Mouse (Mus musculus): ENCODE results near the gene Loxl3. TPM values are rescaled to one million over a fixed set of nuclear protein-coding genes. Genes with fewer than 3 reads are reported as not detected.
A peak's percentile ranks its signal among the peaks of the same experiment; 100 is the strongest.

The Loxl3 gene
- 1 to 10 TPM; 2.4 to 3.5 TPM for total RNA-seq (2021)
- long read RNA-seq, experiment 1, full-length matches to known transcripts = 4 of 7 reads
- long read RNA-seq, experiment 1, partial matches to known transcripts = 1 of 7 reads
- long read RNA-seq, experiment 1, other reads (novel, unspliced or antisense) = 2 of 7 reads
- long read RNA-seq, experiment 2, full-length matches to known transcripts = 6 of 6 reads
- long read RNA-seq, experiment 2, partial matches to known transcripts = 0 of 6 reads
- long read RNA-seq, experiment 2, other reads (novel, unspliced or antisense) = 0 of 6 reads

DNA sequence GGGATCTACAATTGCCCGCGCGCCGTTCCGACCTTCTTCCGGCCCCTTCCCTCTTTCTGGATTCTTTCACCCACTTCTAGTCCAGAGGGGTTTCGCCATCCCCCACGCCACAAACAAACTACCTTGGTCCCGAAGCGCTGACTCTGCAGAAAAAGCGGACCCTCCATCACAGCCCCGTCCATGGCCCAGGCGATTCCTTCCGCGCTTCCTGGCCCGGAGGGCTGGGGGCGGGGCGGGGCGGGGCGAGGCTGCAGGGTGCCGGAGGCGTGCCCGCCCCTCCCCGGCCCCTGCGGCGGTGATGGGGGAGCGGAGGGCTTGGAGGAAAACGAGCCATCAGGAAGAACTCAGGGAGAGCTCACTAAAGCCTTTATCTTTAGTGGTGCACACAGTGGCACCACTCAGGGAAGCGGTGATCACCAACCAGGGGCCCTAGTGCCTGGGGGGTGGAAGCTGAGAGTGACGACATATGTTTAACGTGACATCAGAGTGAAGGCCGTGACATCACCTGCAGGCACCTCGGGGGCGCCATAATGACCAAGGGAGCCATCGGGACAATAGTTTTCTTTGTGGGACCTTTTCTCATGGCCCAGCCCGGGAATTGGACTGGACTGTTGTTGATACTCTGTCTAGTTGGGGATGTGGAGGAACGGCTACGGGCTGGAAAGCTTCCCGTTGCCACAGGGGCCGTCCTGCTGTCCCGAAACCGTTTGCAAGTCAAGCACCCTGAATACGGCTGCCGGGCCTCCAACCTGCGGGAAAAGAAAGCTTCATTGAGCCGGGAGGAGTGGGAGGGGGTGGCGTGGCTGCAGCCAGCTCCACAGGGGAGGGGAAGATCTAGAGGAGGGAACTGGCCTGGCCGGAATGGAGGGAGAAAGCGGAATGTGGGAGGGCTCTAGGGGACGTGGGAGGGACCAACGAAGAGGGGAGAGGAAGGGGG is at the start of gene Loxl3, which contains the start of gene Dok1:
Loxl3 (plus strand) TSS at position 925 of the 937 bp plus-strand sequence.
Dok1 (minus strand) TSS at position 223 of the 937 bp plus-strand sequence.
- DNase-seq (ENCODE audit: low spot score in 2 of 2) = peak in 1 of 2 experiments; percentile 48
- Histone ChIP-seq H3K4me3 (peak within 1 kb of the TSS; percentile 60), H3K27ac (peak within 1 kb of the TSS; percentile 68)
- TF ChIP-seq CTCF (conservative IDR thresholded peaks at IDR 0.05) = no peak

DNA sequence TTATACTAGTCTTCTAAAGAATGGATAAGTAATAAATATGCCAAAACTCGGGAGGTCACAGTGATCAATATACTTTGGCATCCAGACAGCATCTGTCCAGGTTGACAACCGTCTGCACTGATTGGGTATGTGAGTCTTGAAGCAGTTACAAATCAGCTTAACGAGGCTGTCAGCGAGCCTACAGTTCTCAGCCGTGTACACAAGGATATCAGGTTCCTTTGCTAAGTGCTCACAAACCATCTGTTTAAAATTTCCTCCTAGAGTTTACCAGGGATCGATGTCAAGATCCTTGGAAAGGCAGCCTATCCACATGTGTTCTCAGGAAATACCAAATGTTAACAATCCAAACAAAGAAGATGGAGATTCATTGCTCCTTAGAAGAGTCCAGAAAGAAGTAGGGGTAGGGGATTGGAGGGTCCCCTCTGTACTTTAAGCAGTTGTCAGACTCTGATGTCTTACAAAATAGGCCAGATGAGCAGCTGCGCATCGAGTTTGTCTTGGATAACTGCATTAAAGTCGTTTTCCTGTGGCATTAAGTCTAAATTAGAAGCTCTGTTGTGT is 46.5 kb upstream of the Loxl3 start:
- no peak overlapping the region for H3K4me3 ChIP-seq
- no peak overlapping the region for H3K27ac ChIP-seq
- TF ChIP-seq CTCF (conservative IDR thresholded peaks at IDR 0.05) = no peak
- DNase-seq (ENCODE audit: low spot score in 2 of 2) = no peak

DNA sequence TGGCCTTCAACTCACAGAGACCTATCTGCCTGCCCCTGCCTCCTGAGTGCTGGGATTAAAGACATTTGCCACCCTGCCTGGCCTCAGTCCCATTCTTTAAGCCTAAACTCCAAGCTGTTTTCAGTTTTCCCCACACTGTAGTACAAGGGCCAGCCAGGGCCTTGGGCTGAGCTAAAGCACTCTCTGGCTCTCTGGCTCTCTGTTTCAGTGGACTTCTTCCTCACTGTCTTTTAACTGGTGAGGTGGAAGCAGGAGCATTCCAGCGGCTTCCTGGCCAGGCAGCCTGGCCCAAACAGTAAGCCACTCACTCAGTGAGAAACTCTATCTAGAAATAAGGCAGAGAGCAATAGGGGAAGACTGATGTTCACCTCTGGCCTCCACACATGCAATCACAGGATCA is 40.3 kb upstream of the Loxl3 start:
- no peak for TF ChIP-seq CTCF (conservative IDR thresholded peaks at IDR 0.05)
- no peak for DNase-seq (ENCODE audit: low spot score in 2 of 2)
- H3K4me3 ChIP-seq = no peak overlapping the region
- H3K27ac ChIP-seq = no peak overlapping the region

DNA sequence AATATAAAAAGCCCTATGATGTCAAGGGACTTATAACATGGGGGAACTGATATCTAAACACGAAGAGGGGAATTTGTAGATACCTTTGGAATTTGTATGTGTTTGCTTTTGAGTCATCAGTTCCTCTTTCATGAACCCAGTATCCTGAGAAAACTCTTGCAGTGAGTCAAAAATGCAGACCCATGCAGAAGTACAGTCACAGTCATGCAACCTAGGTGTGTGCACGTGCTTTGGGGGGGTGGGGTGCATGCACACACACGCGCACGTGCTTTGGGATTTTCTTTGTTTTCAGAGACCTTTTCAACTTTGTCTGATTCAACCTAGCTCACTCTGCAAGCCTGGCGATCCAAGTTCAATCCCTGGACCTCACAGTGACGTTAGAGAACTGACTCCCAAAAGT is 39.6 kb upstream of the Loxl3 start:
- H3K27ac ChIP-seq = no peak overlapping the region
- no peak for DNase-seq (ENCODE audit: low spot score in 2 of 2)
- no peak for TF ChIP-seq CTCF (conservative IDR thresholded peaks at IDR 0.05)
- H3K4me3 ChIP-seq = no peak overlapping the region

DNA sequence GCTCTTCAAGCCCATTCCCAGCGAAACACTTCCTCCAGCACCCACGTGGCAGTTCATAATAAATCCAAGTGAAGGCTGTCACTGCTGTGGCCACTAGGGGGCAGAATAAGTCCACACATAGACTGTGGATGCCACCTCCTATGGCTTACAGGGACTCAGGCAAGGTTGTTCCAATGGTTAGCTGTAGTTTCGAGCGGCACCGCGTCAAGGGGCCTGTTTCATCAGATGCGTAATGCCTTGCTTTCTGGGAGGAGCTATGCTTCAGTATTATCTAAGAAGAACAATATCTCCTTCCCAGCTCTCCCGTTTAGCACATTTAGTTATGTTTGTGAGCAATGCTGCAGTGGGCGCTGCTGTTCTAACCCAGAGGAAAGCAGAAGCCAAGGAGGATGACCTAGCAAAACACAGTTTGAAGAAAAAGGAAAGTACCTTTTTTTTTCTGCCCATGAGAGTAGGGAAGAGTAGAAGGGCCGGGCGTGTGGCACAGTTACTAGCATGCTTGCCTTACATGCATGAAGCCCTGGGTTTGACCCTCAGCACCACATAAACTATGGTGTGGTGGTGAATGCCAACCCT is 37.1 kb upstream of the Loxl3 start:
- H3K4me3 ChIP-seq = peak overlapping the region; percentile 47
- TF ChIP-seq CTCF (conservative IDR thresholded peaks at IDR 0.05) = peak; percentile 98
- H3K27ac ChIP-seq = peak overlapping the region; percentile 84
- peak; percentile 92 to 95 for DNase-seq (ENCODE audit: low spot score in 2 of 2)

DNA sequence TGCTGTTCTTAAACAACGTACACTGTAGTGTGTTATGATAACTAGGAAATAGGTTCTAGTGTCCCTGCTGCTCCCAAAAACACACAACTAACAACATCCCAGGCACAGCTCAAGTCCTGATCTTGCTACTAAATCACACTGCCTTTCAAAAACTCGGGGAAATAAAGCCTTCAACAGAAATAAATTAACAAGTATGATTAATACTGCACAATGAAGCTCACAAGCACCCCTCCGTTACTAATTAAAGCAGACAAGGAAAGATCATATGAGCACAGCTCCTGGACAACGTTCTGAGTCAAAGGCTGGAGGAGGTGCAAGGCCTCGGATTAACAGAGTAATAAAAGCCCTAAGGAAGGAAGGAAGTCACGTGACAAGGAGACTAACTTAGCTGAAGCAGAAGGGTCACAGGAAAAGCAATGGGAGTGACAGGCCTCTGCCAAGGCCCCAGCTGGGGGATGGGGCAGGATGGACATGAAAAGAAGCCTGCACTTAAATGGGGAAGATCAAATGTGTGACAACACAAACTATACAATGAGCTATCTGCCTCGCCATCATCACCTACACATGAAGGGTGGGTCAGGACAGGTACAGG is 36.4 kb upstream of the Loxl3 start:
- no peak overlapping the region; the same call in 1 of the 2 replicates for H3K4me3 ChIP-seq
- peak in 1 of 2 experiments; percentile 8 for DNase-seq (ENCODE audit: low spot score in 2 of 2)
- peak overlapping the region; percentile 84 for H3K27ac ChIP-seq
- TF ChIP-seq CTCF (conservative IDR thresholded peaks at IDR 0.05) = no peak

DNA sequence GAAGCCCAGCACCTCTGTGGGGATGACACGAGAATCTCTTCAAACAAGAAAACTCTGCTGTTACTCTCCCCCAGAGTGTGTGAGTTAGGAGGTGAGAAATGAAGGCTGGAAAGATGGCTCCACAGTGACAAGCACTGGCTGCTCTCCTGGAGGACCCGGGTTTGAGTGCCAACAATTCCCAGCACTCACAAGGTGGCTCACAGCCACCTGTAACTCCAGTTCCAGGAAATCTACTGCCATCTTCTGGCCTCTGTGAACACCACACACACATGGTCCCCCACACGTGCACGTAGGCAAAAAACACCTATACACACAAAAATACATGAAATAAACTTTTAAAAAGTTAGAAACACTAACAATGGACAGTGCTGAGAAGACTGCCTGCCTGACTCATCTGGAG is 35.6 kb upstream of the Loxl3 start:
- Histone ChIP-seq H3K4me3 (no peak overlapping the region), H3K27ac (no peak overlapping the region; the same call in 1 of the 2 replicates)
- TF ChIP-seq CTCF (conservative IDR thresholded peaks at IDR 0.05) = peak; percentile 51
- no peak for DNase-seq (ENCODE audit: low spot score in 2 of 2)

DNA sequence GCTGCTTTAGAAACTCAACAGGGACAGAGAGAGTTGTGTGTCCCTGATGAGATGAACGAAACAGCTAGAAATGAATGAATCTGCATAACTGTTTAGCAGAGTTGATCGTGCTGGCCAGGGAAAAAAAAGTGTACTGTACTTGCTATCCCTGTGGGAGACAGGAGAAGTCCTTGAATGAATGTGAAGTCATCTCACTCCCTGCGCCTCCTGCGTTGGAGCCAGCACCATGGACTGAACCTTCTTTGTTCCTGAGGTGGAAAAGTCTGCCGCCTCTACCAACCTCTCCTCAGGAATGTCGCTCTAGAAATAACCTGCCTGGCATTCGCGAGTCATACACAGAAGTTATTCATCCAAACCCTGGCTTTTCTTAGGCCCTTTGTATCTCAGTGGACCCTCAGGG is 34.0 kb upstream of the Loxl3 start:
- Histone ChIP-seq H3K4me3 (no peak overlapping the region), H3K27ac (no peak overlapping the region)
- no peak for TF ChIP-seq CTCF (conservative IDR thresholded peaks at IDR 0.05)
- no peak for DNase-seq (ENCODE audit: low spot score in 2 of 2)

DNA sequence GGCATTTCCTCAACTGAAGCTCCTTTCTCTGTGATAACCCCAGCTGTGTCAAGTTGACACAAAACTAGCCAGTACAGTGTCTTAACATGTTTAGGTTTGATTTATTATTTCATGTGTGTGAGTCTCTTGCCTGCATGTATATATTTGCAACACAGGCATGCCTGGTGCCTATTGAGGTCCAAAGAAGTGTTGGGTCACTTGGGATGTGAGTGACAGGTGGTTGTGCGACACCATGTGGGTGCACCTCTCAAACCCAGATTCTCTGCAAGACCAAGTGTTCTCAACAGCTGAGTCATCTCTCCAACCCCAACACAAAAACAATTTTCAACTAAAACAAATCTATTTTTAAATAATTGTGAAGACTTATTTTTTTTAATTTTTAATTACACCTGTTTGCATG is 30.9 kb upstream of the Loxl3 start:
- Histone ChIP-seq H3K27ac (no peak overlapping the region), H3K4me3 (no peak overlapping the region)
- no peak for TF ChIP-seq CTCF (conservative IDR thresholded peaks at IDR 0.05)
- no peak for DNase-seq (ENCODE audit: low spot score in 2 of 2)

DNA sequence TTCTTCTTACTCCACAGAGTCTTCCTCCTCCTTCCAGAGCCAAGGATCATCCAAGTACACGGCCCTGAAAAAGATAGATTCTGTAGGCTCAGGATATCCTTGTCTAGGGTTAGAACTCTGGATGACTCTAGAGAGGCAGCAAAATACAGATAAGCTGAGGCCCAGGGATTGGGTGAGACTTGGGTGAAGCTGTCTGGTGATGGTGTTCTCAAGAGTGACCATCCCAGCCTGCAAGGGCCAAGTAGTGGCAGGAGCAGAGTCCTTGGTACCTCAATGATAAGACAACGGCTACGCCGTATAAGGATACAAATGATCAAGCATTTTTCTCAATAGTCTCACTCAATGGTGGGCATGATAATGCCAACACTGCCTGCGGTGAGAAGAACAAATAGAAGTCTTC is 30.1 kb upstream of the Loxl3 start:
- DNase-seq (ENCODE audit: low spot score in 2 of 2) = no peak
- no peak overlapping the region for H3K27ac ChIP-seq
- no peak for TF ChIP-seq CTCF (conservative IDR thresholded peaks at IDR 0.05)
- H3K4me3 ChIP-seq = no peak overlapping the region

DNA sequence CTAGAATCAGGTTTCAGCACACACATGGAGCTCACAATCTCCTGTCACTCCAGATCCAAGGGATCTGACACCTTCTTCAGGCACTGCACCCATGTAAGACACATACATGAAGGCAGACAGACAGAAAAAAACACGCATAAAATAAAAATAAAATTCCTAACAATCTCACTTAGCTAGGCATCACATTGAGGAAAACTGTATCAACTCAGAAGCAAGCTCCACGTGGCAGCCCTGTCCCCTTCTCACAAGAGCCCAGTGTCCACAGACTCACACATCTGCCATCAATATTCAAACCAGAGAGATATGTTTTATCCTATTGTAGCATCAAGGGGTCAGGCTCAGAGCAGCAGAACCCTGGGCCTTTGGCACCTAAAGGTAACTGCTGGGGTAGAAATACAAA is 29.7 kb upstream of the Loxl3 start:
- TF ChIP-seq CTCF (conservative IDR thresholded peaks at IDR 0.05) = no peak

DNA sequence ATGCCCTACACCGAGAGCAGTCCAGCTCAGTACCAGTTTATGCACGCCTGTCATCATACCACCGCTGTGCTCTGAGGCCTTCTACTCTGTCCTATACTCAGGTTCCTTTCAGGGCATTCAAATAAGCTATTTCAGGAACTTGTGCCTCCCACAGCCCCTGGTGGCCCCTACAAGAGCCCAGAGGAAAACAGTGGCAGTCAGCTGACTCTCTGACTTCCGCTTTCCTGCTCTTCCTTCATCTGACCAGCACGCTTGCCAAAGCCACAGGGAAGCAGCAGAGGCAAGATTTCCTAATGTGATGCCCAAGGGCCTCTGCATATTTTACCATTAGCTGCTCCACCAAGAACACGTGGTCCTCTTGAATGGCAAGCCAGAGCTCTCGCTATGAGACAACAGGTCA is 29.1 kb upstream of the Loxl3 start:
- no peak overlapping the region for H3K27ac ChIP-seq
- no peak overlapping the region for H3K4me3 ChIP-seq
- DNase-seq (ENCODE audit: low spot score in 2 of 2) = no peak
- 0 out of 2 replicates have a peak, but pooled peaks have one; percentile 6 for TF ChIP-seq CTCF (conservative IDR thresholded peaks at IDR 0.05)

More for the DNA sequence above, 29.7 kb upstream of the Loxl3 start:
- no peak overlapping the region for H3K4me3 ChIP-seq
- no peak overlapping the region for H3K27ac ChIP-seq
- no peak for DNase-seq (ENCODE audit: low spot score in 2 of 2)
